Mouse (Mus musculus) spleen, adult 2 months (tissue): ENCODE measurements at regions not wholly inside any gene's neighbourhood (a gene's known extent, or its start where the extent isn't known, plus 50 kb on each side); places are given as distances from the start of the nearest gene placed in this dataset.

Source experiments
- CTCF ChIP-seq: fragments of 200-500 bp; IDR thresholded peaks from 2 replicates; pipeline ENCODE4 v1.5.1; 2011; ENCODE audit warnings: mild to moderate bottlenecking, inconsistent platforms; ENCODE audit not compliant: insufficient read depth, insufficient read length, insufficient replicate concordance; ENCODE audit errors: extremely low read depth
- POLR2A ChIP-seq: fragments of 200-500 bp; IDR thresholded peaks from 2 replicates; pipeline ENCODE4 v1.6.1; 2011; ENCODE audit warnings: low read depth, low read length, inconsistent platforms

- TF ChIP-seq CTCF: no peak
- no peak for TF ChIP-seq POLR2A
Observed at GRCm38 (mm10) chrX:135069448-135069847, 60.4 kb upstream of the Zmat1 start.
